Mouse (Mus musculus) limb, embryonic 13.5 days (tissue): ENCODE results near the gene Ppm1l. TPM values are rescaled to one million over a fixed set of nuclear protein-coding genes. Genes with fewer than 3 reads are reported as not detected.

Experiments
- ATAC-seq: fragments of 200-750 bp; cut with Nextera tagmentation; 2 replicates; pipeline ENCODE4 v1.8.0; 2017; ENCODE audit warnings: low read depth, moderate number of reproducible peaks, moderate TSS enrichment; ENCODE audit not compliant: low FRiP score
- H3K27ac ChIP-seq: fragments of 300-500 bp; sonication (generic); 2 replicates; pipeline ENCODE4 v1.5.1; 2015; ENCODE audit warnings: inconsistent platforms, mild to moderate bottlenecking, moderate library complexity
- H3K27me3 ChIP-seq: fragments of 300-500 bp; sonication (generic); 2 replicates; pipeline ENCODE4 v1.6.1; 2015; ENCODE audit warnings: mild to moderate bottlenecking, inconsistent platforms
- H3K36me3 ChIP-seq: fragments of 300-500 bp; sonication (generic); 2 replicates; pipeline ENCODE4 v1.6.1; 2015; ENCODE audit warnings: inconsistent platforms, mild to moderate bottlenecking, moderate library complexity
- H3K4me1 ChIP-seq: fragments of 300-500 bp; sonication (generic); 2 replicates; pipeline ENCODE4 v1.6.1; 2015; ENCODE audit warnings: inconsistent platforms
- H3K4me2 ChIP-seq: fragments of 300-500 bp; sonication (generic); replicated peaks from 2 replicates; pipeline ENCODE4 v1.6.1; 2015; ENCODE audit warnings: inconsistent platforms, mild to moderate bottlenecking, moderate library complexity
- H3K4me3 ChIP-seq: fragments of 300-500 bp; sonication (generic); 2 replicates; pipeline ENCODE4 v1.5.1; 2015; ENCODE audit warnings: moderate library complexity, mild to moderate bottlenecking, inconsistent platforms
- H3K9ac ChIP-seq: fragments of 300-500 bp; sonication (generic); 2 replicates; pipeline ENCODE4 v1.6.1; 2015; ENCODE audit warnings: mild to moderate bottlenecking, inconsistent platforms
- H3K9me3 ChIP-seq: fragments of 300-500 bp; sonication (generic); 2 replicates; pipeline ENCODE4 v1.6.1; 2016; ENCODE audit warnings: inconsistent platforms
- WGBS: fragments of 180-500 bp; shearing (Covaris S2); methylation state at CpG from one replicate; pipeline ENCODE4 v1.1.7; 2015; 5-methylcytosine and 5-hydroxymethylcytosine counted together
- polyA plus RNA-seq: library from polyadenylated mRNA; unstranded; fragments of >200 nt; fragmentation: Nextera tagmentation; extraction: Ambion mirVana; gene quantifications from 2 replicates; pipeline ENCODE4 v1.2.1, GENCODE M21; 2015

Gene Ppm1l
- polyA plus RNA-seq, 1 experiment from 2014 or later, result 15.9 TPM

- Histone ChIP-seq H3K36me3 (no peaks in the 10 kb centered on the region), H3K4me2 (no peak overlapping the region), H3K27ac (no peak overlapping the region), H3K27me3 (no peaks in the 10 kb centered on the region), H3K4me3 (no peak overlapping the region), H3K4me1 (peaks cover 46% of the 10 kb centered on the region), H3K9me3 (no peaks in the 10 kb centered on the region), H3K9ac (no peak overlapping the region)
- ATAC-seq, result no peak
- WGBS, result 45% methylated on average over 13 of the region's 13 CpGs
Measured at GRCm38 (mm10) chr3:69515730-69516350, 199.2 kb downstream of the Ppm1l start.

- no peak overlapping the region for H3K4me2 ChIP-seq
- H3K36me3 ChIP-seq, result no peaks in the 10 kb centered on the region
- H3K9ac ChIP-seq, result no peak overlapping the region
- 29% methylated on average over 9 of the region's 9 CpGs for WGBS
- no peaks in the 10 kb centered on the region for H3K27me3 ChIP-seq
- peak overlapping the region; percentile 80; the same call in 1 of the 2 replicates for H3K27ac ChIP-seq
- ATAC-seq, result no peak; the same call in 1 of the 2 replicates
- H3K4me1 ChIP-seq, result peaks cover 42% of the 10 kb centered on the region
- H3K9me3 ChIP-seq, result no peaks in the 10 kb centered on the region
- no peak overlapping the region for H3K4me3 ChIP-seq
Measured at GRCm38 (mm10) chr3:69519188-69519587, 202.5 kb downstream of the Ppm1l start.

- 44% methylated on average over 21 of the region's 21 CpGs for WGBS
- Histone ChIP-seq H3K4me2 (peak overlapping the region; percentile 27), H3K4me3 (no peak overlapping the region), H3K27ac (peak overlapping the region; percentile 80), H3K9ac (peak overlapping the region; percentile 21; the same call in 1 of the 2 replicates), H3K9me3 (no peaks in the 10 kb centered on the region), H3K4me1 (peaks cover 50% of the 10 kb centered on the region), H3K27me3 (no peaks in the 10 kb centered on the region), H3K36me3 (no peaks in the 10 kb centered on the region)
- ATAC-seq, result peak; percentile 55
Measured at GRCm38 (mm10) chr3:69519789-69520558, 203.3 kb downstream of the Ppm1l start.

GRCm38 (mm10) chr3:69522270-69522669, 205.6 kb downstream of the Ppm1l start:
- H3K9me3 ChIP-seq, result no peaks in the 10 kb centered on the region
- no peak for ATAC-seq
- no peak overlapping the region for H3K4me3 ChIP-seq
- WGBS, result 94% methylated on average over 3 of the region's 3 CpGs
- no peaks in the 10 kb centered on the region for H3K27me3 ChIP-seq
- no peaks in the 10 kb centered on the region for H3K36me3 ChIP-seq
- no peak overlapping the region for H3K9ac ChIP-seq
- H3K27ac ChIP-seq, result no peak overlapping the region
- H3K4me1 ChIP-seq, result peaks cover 34% of the 10 kb centered on the region
- H3K4me2 ChIP-seq, result no peak overlapping the region

- Histone ChIP-seq H3K9me3 (no peaks in the 10 kb centered on the region), H3K27ac (no peak overlapping the region; the same call in 1 of the 2 replicates), H3K36me3 (no peaks in the 10 kb centered on the region), H3K9ac (no peak overlapping the region), H3K4me2 (no peak overlapping the region), H3K4me1 (peaks cover 24% of the 10 kb centered on the region), H3K27me3 (no peaks in the 10 kb centered on the region), H3K4me3 (no peak overlapping the region)
- 61% methylated on average over 8 of the region's 8 CpGs for WGBS
- ATAC-seq, result no peak
Measured at GRCm38 (mm10) chr3:69524356-69525071, 207.9 kb downstream of the Ppm1l start.

- no peaks in the 10 kb centered on the region for H3K9me3 ChIP-seq
- H3K36me3 ChIP-seq, result no peaks in the 10 kb centered on the region
- peaks cover 18% of the 10 kb centered on the region for H3K4me1 ChIP-seq
- no peak overlapping the region for H3K4me3 ChIP-seq
- no peak overlapping the region for H3K4me2 ChIP-seq
- no peaks in the 10 kb centered on the region for H3K27me3 ChIP-seq
- H3K9ac ChIP-seq, result no peak overlapping the region
- ATAC-seq, result no peak
- H3K27ac ChIP-seq, result no peak overlapping the region; the same call in 1 of the 2 replicates
- WGBS, result 48% methylated on average over 8 of the region's 8 CpGs
Measured at GRCm38 (mm10) chr3:69525072-69525529, 208.4 kb downstream of the Ppm1l start.

- 67% methylated on average over 1 of the region's 1 CpGs for WGBS
- Histone ChIP-seq H3K36me3 (no peaks in the 10 kb centered on the region), H3K4me1 (peaks cover 10% of the 10 kb centered on the region), H3K4me2 (no peak overlapping the region), H3K9me3 (no peaks in the 10 kb centered on the region), H3K9ac (no peak overlapping the region), H3K27ac (no peak overlapping the region), H3K27me3 (no peaks in the 10 kb centered on the region), H3K4me3 (no peak overlapping the region)
- no peak for ATAC-seq
Measured at GRCm38 (mm10) chr3:69527384-69527783, 210.7 kb downstream of the Ppm1l start.

- Histone ChIP-seq H3K36me3 (no peaks in the 10 kb centered on the region), H3K4me3 (no peak overlapping the region), H3K27ac (no peak overlapping the region), H3K4me1 (peaks cover 6% of the 10 kb centered on the region), H3K4me2 (no peak overlapping the region), H3K27me3 (no peaks in the 10 kb centered on the region), H3K9ac (no peak overlapping the region), H3K9me3 (no peaks in the 10 kb centered on the region)
- no peak for ATAC-seq
- 75% methylated on average over 7 of the region's 7 CpGs for WGBS
Measured at GRCm38 (mm10) chr3:69529576-69529975, 212.9 kb downstream of the Ppm1l start.

- ATAC-seq, result no peak
- no peaks in the 10 kb centered on the region for H3K9me3 ChIP-seq
- 80% methylated on average over 9 of the region's 9 CpGs for WGBS
- no peak overlapping the region for H3K9ac ChIP-seq
- H3K4me1 ChIP-seq, result peaks cover 12% of the 10 kb centered on the region
- no peaks in the 10 kb centered on the region for H3K36me3 ChIP-seq
- H3K4me2 ChIP-seq, result no peak overlapping the region
- H3K4me3 ChIP-seq, result no peak overlapping the region
- no peaks in the 10 kb centered on the region for H3K27me3 ChIP-seq
- H3K27ac ChIP-seq, result no peak overlapping the region
Measured at GRCm38 (mm10) chr3:69531511-69531910, 214.8 kb downstream of the Ppm1l start.

- Histone ChIP-seq H3K4me2 (no peak overlapping the region), H3K9ac (no peak overlapping the region), H3K36me3 (no peaks in the 10 kb centered on the region), H3K27me3 (no peaks in the 10 kb centered on the region), H3K4me3 (no peak overlapping the region), H3K4me1 (peaks cover 22% of the 10 kb centered on the region), H3K9me3 (no peaks in the 10 kb centered on the region), H3K27ac (no peak overlapping the region)
- no peak for ATAC-seq
- 74% methylated on average over 4 of the region's 4 CpGs for WGBS
Measured at GRCm38 (mm10) chr3:69532687-69533086, 216.0 kb downstream of the Ppm1l start.

GRCm38 (mm10) chr3:69535486-69535885, 218.8 kb downstream of the Ppm1l start:
- WGBS, result 92% methylated on average over 10 of the region's 10 CpGs
- Histone ChIP-seq H3K4me1 (peaks cover 28% of the 10 kb centered on the region), H3K4me3 (no peak overlapping the region), H3K27ac (no peak overlapping the region), H3K4me2 (no peak overlapping the region), H3K9me3 (no peaks in the 10 kb centered on the region), H3K36me3 (no peaks in the 10 kb centered on the region), H3K27me3 (no peaks in the 10 kb centered on the region), H3K9ac (no peak overlapping the region)
- no peak for ATAC-seq
